Mouse (Mus musculus): ENCODE results near the gene Ost4.

GRCm38 (mm10) chr5:30909300-30909659 lies 1.7 kb upstream of the Ost4 start:
- TF ChIP-seq CTCF (IDR thresholded peaks at IDR 0.05; ENCODE audit: low read depth), result no peak
- no peak for TF ChIP-seq EP300 (IDR thresholded peaks at IDR 0.05; ENCODE audit: low read depth)
